Mouse (Mus musculus): Measurements from ENCODE around the gene Rasl10b. TPM values are rescaled to one million over a fixed set of nuclear protein-coding genes. Genes with fewer than 3 reads are reported as not detected.
A peak's percentile ranks its signal among the peaks of the same experiment; 100 is the strongest.

Rasl10b gene
- total RNA-seq, 2 experiments from 2014 or later = 229 to 234 TPM

DNA sequence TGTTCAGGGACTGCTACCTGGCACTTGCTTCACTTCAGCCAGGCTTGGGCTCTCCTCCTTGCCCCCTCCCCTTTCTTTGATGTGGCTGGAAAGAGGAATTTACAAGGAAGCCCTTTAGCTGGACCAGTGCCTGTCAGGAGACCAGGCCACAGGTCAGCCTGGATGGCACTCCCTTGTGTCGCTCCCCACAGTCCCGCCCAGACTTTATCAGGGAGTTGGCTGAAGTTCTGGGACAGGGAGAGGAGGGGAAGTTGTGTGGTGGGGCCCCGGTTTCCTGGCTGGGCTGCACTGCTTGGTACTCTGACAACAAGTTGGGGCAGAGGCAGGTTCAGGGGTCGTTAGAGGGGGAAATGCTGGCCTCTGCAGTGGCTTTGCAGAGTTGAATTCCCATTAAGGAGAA lies 45.6 kb downstream of the Rasl10b start:
- intact Hi-C loops (cut with DNase I) = no loop called here
- DNase-seq (ENCODE audit: low spot score in 2 of 2) = no peak

DNA sequence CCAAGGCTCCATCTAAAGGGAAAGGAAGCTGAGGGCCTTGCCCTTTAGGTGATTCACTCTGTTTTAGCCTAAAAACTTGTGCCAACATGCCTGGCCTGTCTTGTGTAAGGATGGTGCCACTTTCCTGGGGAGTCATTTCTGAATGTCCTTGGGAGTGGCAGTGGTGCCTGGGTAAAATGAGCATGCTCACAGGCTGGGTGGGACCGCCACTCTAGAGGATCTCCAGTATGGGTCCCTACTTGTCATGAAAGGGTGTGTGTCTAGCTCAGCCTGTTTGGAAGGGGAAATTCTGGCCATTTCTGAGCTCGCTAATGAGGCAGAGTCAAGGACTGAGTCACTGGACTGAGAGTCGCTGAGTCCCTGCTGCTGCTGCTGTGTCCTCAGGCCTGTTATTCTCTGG lies 46.7 kb downstream of the Rasl10b start:
- intact Hi-C loops (cut with DNase I) = no loop called here
- no peak for DNase-seq (ENCODE audit: low spot score in 2 of 2)

DNA sequence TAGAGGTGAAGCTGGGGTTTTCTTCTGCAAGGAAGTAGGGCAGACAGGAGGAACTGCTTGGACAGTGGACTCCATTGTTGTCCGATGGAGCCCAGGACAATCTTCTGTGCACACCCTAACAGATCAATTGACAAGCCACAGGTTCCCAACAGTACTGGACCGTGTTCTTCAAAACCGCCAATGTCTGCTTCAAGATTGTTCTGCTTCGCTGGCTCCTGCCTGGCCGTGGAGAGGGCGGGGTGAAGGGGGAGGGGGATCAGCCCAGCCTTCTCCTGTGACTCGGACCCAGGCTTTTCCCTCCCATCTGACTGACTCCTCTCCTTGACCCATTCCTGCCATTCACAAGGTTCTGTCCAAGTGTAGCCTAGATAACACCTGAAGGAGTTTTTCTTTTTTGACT lies 48.3 kb downstream of the Rasl10b start:
- DNase-seq (ENCODE audit: low spot score in 2 of 2) = no peak
- intact Hi-C loops (cut with DNase I) = no loop called here

DNA sequence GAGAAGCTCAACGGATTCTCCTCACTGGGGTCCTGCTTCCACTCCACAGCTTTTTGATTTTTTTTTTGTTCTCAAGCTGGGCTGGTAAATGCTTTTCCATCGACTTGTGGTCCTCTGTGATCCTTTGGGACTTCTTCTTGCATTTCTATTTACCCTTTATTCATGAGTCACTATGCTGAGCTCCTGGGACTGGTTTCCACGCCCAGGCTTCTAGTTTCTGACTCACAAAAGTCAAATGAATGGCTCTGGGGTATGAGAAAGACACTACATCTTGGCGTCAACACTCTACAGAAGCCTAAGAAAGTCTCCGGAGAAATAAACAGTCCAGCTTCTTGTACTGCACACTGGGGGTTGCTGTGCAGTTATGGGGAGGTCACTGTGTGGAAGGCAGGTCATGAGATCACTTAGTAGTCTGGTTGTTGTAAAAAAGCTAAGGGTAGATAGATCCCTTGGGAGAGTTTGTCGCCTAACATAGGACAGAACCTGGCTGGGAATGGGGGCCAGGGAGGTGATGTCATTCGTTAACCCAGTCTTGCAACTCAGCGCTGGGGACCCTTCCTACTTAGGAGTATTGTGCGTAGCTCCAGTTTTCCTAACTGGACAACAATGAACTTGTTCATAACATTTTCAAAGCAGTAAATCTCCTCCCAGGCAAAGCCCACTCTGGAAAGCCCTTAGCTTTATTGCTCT lies 49.1 kb downstream of the Rasl10b start:
- intact Hi-C loops (cut with DNase I) = no loop called here
- no peak for DNase-seq (ENCODE audit: low spot score in 2 of 2)

DNA sequence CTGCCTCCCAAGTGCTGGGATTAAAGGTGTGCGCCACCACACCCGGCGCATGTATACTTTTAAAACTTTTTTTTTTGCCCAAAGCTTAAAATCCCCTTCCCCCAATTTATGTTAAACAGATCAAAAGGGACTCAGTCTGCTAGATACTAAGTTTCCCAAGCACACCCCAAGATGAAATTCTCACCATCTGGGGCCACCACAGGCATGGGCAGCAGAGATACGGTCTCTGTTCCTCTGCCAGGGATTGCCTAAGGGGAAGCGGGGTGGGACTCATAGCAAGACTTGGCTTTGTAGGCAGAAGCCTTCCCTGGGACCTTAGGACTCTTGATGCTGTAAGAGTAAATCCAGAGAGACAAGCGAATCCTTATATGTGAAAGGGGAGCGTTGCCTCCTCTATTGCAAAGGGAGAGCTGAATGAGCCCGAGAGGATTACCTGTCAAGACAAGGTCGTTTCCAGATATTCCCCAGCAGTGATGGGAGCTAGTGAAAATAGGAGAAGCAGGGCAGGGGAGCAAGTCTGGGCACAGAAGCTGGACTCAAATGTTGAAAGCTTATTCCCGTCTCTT lies 52.6 kb downstream of the Rasl10b start:
- no peak for DNase-seq (ENCODE audit: low spot score in 2 of 2)
- intact Hi-C loops (cut with DNase I) = no loop called here

DNA sequence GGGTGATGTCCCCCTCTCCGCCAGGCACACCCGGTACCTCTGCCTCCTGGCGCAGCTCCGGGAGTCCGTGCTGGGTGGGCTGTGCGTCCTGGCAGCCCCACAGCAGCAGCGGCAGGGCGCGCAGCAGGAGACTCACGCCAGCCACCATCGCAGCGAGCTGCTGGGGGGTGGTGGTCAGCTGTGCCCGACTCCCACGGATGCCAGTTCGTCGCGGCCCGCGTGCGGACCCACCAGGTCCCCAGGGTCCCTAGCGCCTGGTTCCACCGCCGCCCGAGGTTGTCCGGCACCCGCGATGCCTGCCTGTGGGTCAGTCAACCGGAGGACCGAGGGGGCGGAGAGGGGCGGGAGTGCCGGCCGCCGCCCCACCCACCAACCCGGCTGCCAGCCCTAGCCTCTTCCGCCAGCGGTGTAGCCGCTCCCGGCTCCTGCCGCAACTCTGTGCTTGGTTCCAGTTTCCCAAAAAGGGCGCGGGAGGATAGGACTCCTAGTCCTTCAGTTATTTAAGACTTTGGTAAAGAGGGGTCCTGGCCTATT lies 53.8 kb downstream of the Rasl10b start, which contains the start of gene Mmp28:
Gene Mmp28, minus strand, starts transcription at position 361 of the 534 bp plus-strand sequence.
- DNase-seq (ENCODE audit: low spot score in 2 of 2) = no peak

DNA sequence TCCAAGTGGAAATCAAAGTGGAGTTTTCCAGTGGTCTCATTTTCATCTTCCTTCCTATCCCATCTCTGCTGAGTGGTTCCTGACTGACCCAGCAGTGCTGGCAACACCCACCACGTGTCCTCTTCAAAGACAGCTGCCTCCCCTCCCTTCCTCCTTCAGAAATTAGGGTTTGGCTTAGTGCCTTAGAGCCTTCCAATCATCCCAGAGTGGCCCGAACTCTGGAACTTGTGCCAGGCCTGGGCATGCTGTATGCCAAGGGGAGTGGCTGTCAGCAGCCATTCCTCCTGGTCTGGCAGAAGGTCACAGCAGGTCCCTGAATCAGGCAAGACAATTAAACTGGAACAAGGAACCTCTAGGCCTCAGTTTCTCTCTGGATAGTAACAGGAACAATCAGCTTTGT lies 57.0 kb downstream of the Rasl10b start:
- DNase-seq (ENCODE audit: low spot score in 2 of 2) = peak in 1 of 2 experiments; percentile 26
- intact Hi-C loops (cut with DNase I) = no loop called here

More for the DNA sequence above, 53.8 kb downstream of the Rasl10b start, which contains the start of gene Mmp28:
- intact Hi-C loops (cut with DNase I) = no loop called here

DNA sequence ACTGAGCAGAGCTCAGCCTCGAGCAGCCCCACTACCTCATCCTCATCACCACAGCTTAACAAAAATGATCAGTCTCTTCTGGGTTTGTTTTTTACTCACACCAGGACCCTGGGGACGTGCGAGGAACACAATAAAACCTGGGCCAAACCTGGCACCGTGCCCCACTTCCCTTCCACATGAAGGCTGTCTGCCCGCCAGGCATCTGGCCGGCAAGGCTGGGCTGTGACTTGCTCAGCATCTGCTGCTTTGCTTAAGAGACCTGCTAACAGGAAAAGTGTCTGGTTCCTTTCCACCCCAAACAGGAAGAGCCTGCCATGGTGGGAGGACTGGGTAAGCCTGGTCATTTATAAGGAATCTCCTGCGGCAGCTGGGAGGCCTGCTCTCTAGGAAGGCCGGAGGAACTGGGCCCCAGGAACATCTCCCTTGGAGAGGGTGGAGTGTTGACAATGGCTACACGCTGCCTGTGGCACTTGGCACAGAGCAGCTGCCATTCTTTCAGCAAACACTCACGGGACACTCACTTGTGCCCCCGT lies 58.2 kb downstream of the Rasl10b start:
- intact Hi-C loops (cut with DNase I) = no loop called here
- peak; percentile 54 to 61 for DNase-seq (ENCODE audit: low spot score in 2 of 2)

DNA sequence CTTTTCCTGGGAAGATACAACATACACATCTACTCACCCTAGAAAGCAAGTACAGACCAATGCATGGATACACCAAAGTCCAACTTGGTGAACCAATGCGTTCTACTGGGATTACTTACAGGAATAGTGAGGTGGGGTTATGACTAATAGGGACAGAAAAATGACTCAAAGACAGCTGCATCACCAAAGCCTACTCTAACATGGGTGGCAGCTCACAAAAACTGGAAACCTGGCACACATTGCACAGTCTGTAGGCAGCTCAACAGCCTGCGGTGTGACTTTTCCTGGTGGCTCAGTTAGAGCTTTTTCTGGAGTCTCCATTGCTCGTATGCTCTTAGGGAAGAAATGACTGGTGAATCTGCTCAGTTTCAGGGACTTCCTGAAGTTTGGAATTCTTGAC lies 59.8 kb downstream of the Rasl10b start:
- intact Hi-C loops (cut with DNase I) = no loop called here
- DNase-seq (ENCODE audit: low spot score in 2 of 2) = no peak

Other genes with a start within 250 kb of the Rasl10b start
- gene Slfn4, start 234.0 kb upstream of the Rasl10b start, total RNA-seq (2021) = not detected
- gene Slfn3, start 217.8 kb upstream of the Rasl10b start, total RNA-seq (2021) = under 1 TPM; 0.23 to 0.31 TPM
- gene Slfn14, start 122.4 kb upstream of the Rasl10b start, total RNA-seq (2021) = not detected
- 100 to 1,000 TPM; 304 to 324 TPM for gene Ap2b1, start 110.1 kb upstream of the Rasl10b start, total RNA-seq (2021)
- gene Pex12, start 106.6 kb upstream of the Rasl10b start, total RNA-seq (2021) = 10 to 100 TPM in 1 of 2 experiments, 1 to 10 TPM in 1; 9.7 to 11.1 TPM
- under 1 TPM in 1 of 2 experiments, not detected in 1; 0.34 TPM for gene Gas2l2, start 20.3 kb downstream of the Rasl10b start, total RNA-seq (2021)
- not detected for gene 1700020L24Rik, start 28.5 kb downstream of the Rasl10b start, total RNA-seq (2021)
- gene Mmp28, start 53.9 kb downstream of the Rasl10b start, total RNA-seq (2021) = 1 to 10 TPM; 3.9 to 5.8 TPM
- gene Taf15, start 63.9 kb downstream of the Rasl10b start, total RNA-seq (2021) = 10 to 100 TPM; 52.0 to 62.1 TPM
- gene Heatr9, start 113.0 kb downstream of the Rasl10b start, total RNA-seq (2021) = not detected
- not detected for gene Ccl5, start 121.4 kb downstream of the Rasl10b start, total RNA-seq (2021)
- gene Ccl9, start 169.5 kb downstream of the Rasl10b start, total RNA-seq (2021) = 1 to 10 TPM; 3.6 to 4.0 TPM
- 1 to 10 TPM; 1.6 to 2.1 TPM for gene Ccl6, start 183.9 kb downstream of the Rasl10b start, total RNA-seq (2021)
- not detected for gene Rpl9-ps1, start 236.5 kb downstream of the Rasl10b start, total RNA-seq (2021)
- gene Ccl3, start 240.2 kb downstream of the Rasl10b start, total RNA-seq (2021) = not detected